In genomic region chr5:33335977-33336360, GRCm38 (mm10) we compare ENCODE assay signal across 1 mouse cellular context.
TF ChIP-seq lines count a peak whose summit lies in the region.

No protein-coding gene starts in this region.

TF ChIP-seq in CH12.LX, 34 proteins besides CTCF, POLR2A, EP300 and RAD21:
- TF ChIP-seq NRF1 (IDR thresholded peaks at IDR 0.05; ENCODE audit: low read depth, low read length) (no peak), UBTF (IDR thresholded peaks at IDR 0.05; ENCODE audit: low read depth, low read length) (no peak), KAT2A (IDR thresholded peaks at IDR 0.05; ENCODE audit: insufficient replicate concordance, low read length) (no peak), NELFE (IDR thresholded peaks at IDR 0.05; ENCODE audit: low read depth, low read length) (no peak), ELF1 (IDR thresholded peaks at IDR 0.05; ENCODE audit: low read depth, low read length) (no peak)
